Mouse (Mus musculus): ENCODE results near the gene Fam49a. TPM values are rescaled to one million over a fixed set of nuclear protein-coding genes. Genes with fewer than 3 reads are reported as not detected.
"Not testable (repeated sequence)": the region's sequence is repeated elsewhere in the genome, so short reads cannot be mapped to it uniquely, and the experiment has no call there.

Fam49a gene
- polyA plus RNA-seq, 1 experiment, result 1.6 TPM

- H3K9me3 ChIP-seq, result no peaks in the 10 kb centered on the region
- H3K36me3 ChIP-seq (replicated peaks; ENCODE audit: low read length), result no peaks in the 10 kb centered on the region
- TF ChIP-seq FLI1 (IDR thresholded peaks at IDR 0.05; ENCODE audit: low read length), result no peak
- TF ChIP-seq GATA1 (IDR thresholded peaks at IDR 0.05; ENCODE audit: borderline replicate concordance, low read length), result no peak
- peaks cover 37% of the 10 kb centered on the region for H3K4me1 ChIP-seq
- no peak overlapping the region for H3K4me3 ChIP-seq (replicated peaks)
- H3K27me3 ChIP-seq (replicated peaks), result no peaks in the 10 kb centered on the region
Measured at GRCm38 (mm10) chr12:12321111-12321510, 59.2 kb downstream of the Fam49a start.

GRCm38 (mm10) chr12:12323084-12323483, 61.1 kb downstream of the Fam49a start:
- peaks cover 37% of the 10 kb centered on the region for H3K4me1 ChIP-seq
- H3K9me3 ChIP-seq, result no peaks in the 10 kb centered on the region
- TF ChIP-seq GATA1 (IDR thresholded peaks at IDR 0.05; ENCODE audit: borderline replicate concordance, low read length) (no peak), FLI1 (IDR thresholded peaks at IDR 0.05; ENCODE audit: low read length) (no peak)
- H3K4me3 ChIP-seq (replicated peaks), result no peak overlapping the region
- H3K36me3 ChIP-seq (replicated peaks; ENCODE audit: low read length), result no peaks in the 10 kb centered on the region
- no peaks in the 10 kb centered on the region for H3K27me3 ChIP-seq (replicated peaks)

GRCm38 (mm10) chr12:12323616-12324223, 61.8 kb downstream of the Fam49a start:
- no peak for TF ChIP-seq GATA1 (IDR thresholded peaks at IDR 0.05; ENCODE audit: borderline replicate concordance, low read length)
- no peak for TF ChIP-seq FLI1 (IDR thresholded peaks at IDR 0.05; ENCODE audit: low read length)
- Histone ChIP-seq H3K4me3 (replicated peaks) (peak overlapping the region; percentile 83), H3K9me3 (no peaks in the 10 kb centered on the region), H3K36me3 (replicated peaks; ENCODE audit: low read length) (no peaks in the 10 kb centered on the region), H3K27me3 (replicated peaks) (no peaks in the 10 kb centered on the region), H3K4me1 (peaks cover 37% of the 10 kb centered on the region)

- H3K4me1 ChIP-seq, result peaks cover 37% of the 10 kb centered on the region
- H3K4me3 ChIP-seq (replicated peaks); H3K9me3 ChIP-seq; H3K36me3 ChIP-seq (replicated peaks; ENCODE audit: low read length); H3K27me3 ChIP-seq (replicated peaks): not testable (repeated sequence)
Measured at GRCm38 (mm10) chr12:12324266-12324665, 62.3 kb downstream of the Fam49a start.

- TF ChIP-seq FLI1 (IDR thresholded peaks at IDR 0.05; ENCODE audit: low read length) (no peak), GATA1 (IDR thresholded peaks at IDR 0.05; ENCODE audit: borderline replicate concordance, low read length) (no peak)
- Histone ChIP-seq H3K9me3 (no peaks in the 10 kb centered on the region), H3K4me1 (peaks cover 12% of the 10 kb centered on the region), H3K4me3 (replicated peaks) (no peak overlapping the region), H3K27me3 (replicated peaks) (no peaks in the 10 kb centered on the region), H3K36me3 (replicated peaks; ENCODE audit: low read length) (no peaks in the 10 kb centered on the region)
Measured at GRCm38 (mm10) chr12:12333526-12334310, 71.8 kb downstream of the Fam49a start.

- Histone ChIP-seq H3K4me1 (peaks cover 12% of the 10 kb centered on the region), H3K4me3 (replicated peaks) (no peak overlapping the region), H3K9me3 (no peaks in the 10 kb centered on the region), H3K36me3 (replicated peaks; ENCODE audit: low read length) (no peaks in the 10 kb centered on the region), H3K27me3 (replicated peaks) (no peaks in the 10 kb centered on the region)
- TF ChIP-seq FLI1 (IDR thresholded peaks at IDR 0.05; ENCODE audit: low read length) (no peak), GATA1 (IDR thresholded peaks at IDR 0.05; ENCODE audit: borderline replicate concordance, low read length) (no peak)
Measured at GRCm38 (mm10) chr12:12334486-12334885, 72.5 kb downstream of the Fam49a start.

- Histone ChIP-seq H3K36me3 (replicated peaks; ENCODE audit: low read length) (no peaks in the 10 kb centered on the region), H3K27me3 (replicated peaks) (no peaks in the 10 kb centered on the region), H3K9me3 (no peaks in the 10 kb centered on the region), H3K4me1 (peaks cover 12% of the 10 kb centered on the region), H3K4me3 (replicated peaks) (no peak overlapping the region)
- TF ChIP-seq GATA1 (IDR thresholded peaks at IDR 0.05; ENCODE audit: borderline replicate concordance, low read length) (no peak), FLI1 (IDR thresholded peaks at IDR 0.05; ENCODE audit: low read length) (no peak)
Measured at GRCm38 (mm10) chr12:12335566-12335965, 73.6 kb downstream of the Fam49a start.

GRCm38 (mm10) chr12:12337378-12337777, 75.4 kb downstream of the Fam49a start:
- Histone ChIP-seq H3K9me3 (no peaks in the 10 kb centered on the region), H3K27me3 (replicated peaks) (no peaks in the 10 kb centered on the region), H3K4me1 (peaks cover 12% of the 10 kb centered on the region), H3K4me3 (replicated peaks) (no peak overlapping the region), H3K36me3 (replicated peaks; ENCODE audit: low read length) (no peaks in the 10 kb centered on the region)
- TF ChIP-seq FLI1 (IDR thresholded peaks at IDR 0.05; ENCODE audit: low read length), result no peak
- no peak for TF ChIP-seq GATA1 (IDR thresholded peaks at IDR 0.05; ENCODE audit: borderline replicate concordance, low read length)

- Histone ChIP-seq H3K27me3 (replicated peaks) (no peaks in the 10 kb centered on the region), H3K4me1 (no peaks in the 10 kb centered on the region), H3K9me3 (no peaks in the 10 kb centered on the region), H3K4me3 (replicated peaks) (no peak overlapping the region), H3K36me3 (replicated peaks; ENCODE audit: low read length) (no peaks in the 10 kb centered on the region)
- TF ChIP-seq FLI1 (IDR thresholded peaks at IDR 0.05; ENCODE audit: low read length) (no peak), GATA1 (IDR thresholded peaks at IDR 0.05; ENCODE audit: borderline replicate concordance, low read length) (no peak)
Measured at GRCm38 (mm10) chr12:12343320-12343719, 81.4 kb downstream of the Fam49a start.

- no peaks in the 10 kb centered on the region for H3K36me3 ChIP-seq (replicated peaks; ENCODE audit: low read length)
- H3K4me1 ChIP-seq, result no peaks in the 10 kb centered on the region
- no peaks in the 10 kb centered on the region for H3K9me3 ChIP-seq
- H3K27me3 ChIP-seq (replicated peaks), result no peaks in the 10 kb centered on the region
- H3K4me3 ChIP-seq (replicated peaks), result no peak overlapping the region
- TF ChIP-seq FLI1 (IDR thresholded peaks at IDR 0.05; ENCODE audit: low read length) (no peak), GATA1 (IDR thresholded peaks at IDR 0.05; ENCODE audit: borderline replicate concordance, low read length) (no peak)
Measured at GRCm38 (mm10) chr12:12348625-12349024, 86.7 kb downstream of the Fam49a start.

All from megakaryocyte, embryonic 14.5 days (primary cell).